Mouse (Mus musculus) limb, embryonic 11.5 days (tissue): ENCODE measurements at regions not wholly inside any gene's neighbourhood (a gene's known extent, or its start where the extent isn't known, plus 50 kb on each side); places are given as distances from the start of the nearest gene placed in this dataset.
"Not testable (repeated sequence)": the region's sequence is repeated elsewhere in the genome, so short reads cannot be mapped to it uniquely, and the experiment has no call there.

ENCODE experiments used
- ATAC-seq: fragments of 200-750 bp; cut with Nextera tagmentation; 2 replicates; pipeline ENCODE4 v1.8.0; 2017; ENCODE audit warnings: low read depth; ENCODE audit not compliant: insufficient number of reproducible peaks, low FRiP score, low TSS enrichment
- DNase-seq: peaks from one replicate; pipeline ENCODE4 v3.0.0-alpha.2; 2015; ENCODE audit warnings: low spot score
- H3K27ac ChIP-seq: fragments of 300-500 bp; sonication (generic); replicated peaks from 2 replicates; pipeline ENCODE4 v1.5.1; 2014; ENCODE audit warnings: low read depth, mild to moderate bottlenecking, low read length
- H3K27me3 ChIP-seq: fragments of 300-500 bp; sonication (generic); 2 replicates; pipeline ENCODE4 v1.6.1; 2014; ENCODE audit warnings: mild to moderate bottlenecking, low read length, mixed read lengths; ENCODE audit not compliant: control insufficient read depth, insufficient read depth
- H3K36me3 ChIP-seq: fragments of 300-500 bp; sonication (generic); 2 replicates; pipeline ENCODE4 v1.6.1; 2014; ENCODE audit warnings: mild to moderate bottlenecking, low read length, moderate library complexity, mixed read lengths; ENCODE audit not compliant: control insufficient read depth, insufficient read depth
- H3K4me1 ChIP-seq: fragments of 300-500 bp; sonication (generic); 2 replicates; pipeline ENCODE4 v1.6.1; 2014; ENCODE audit warnings: low read length, mixed read lengths; ENCODE audit not compliant: control insufficient read depth, insufficient read depth
- H3K4me2 ChIP-seq: fragments of 300-500 bp; sonication (generic); 2 replicates; pipeline ENCODE4 v1.6.1; 2014; ENCODE audit warnings: low read depth, mild to moderate bottlenecking, moderate library complexity; ENCODE audit not compliant: severe bottlenecking
- H3K4me3 ChIP-seq: fragments of 300-500 bp; sonication (generic); 2 replicates; pipeline ENCODE4 v1.5.1; 2014; ENCODE audit warnings: low read depth, low read length
- H3K9ac ChIP-seq: fragments of 300-500 bp; sonication (generic); 2 replicates; pipeline ENCODE4 v1.6.1; 2014; ENCODE audit warnings: mild to moderate bottlenecking, low read length
- H3K9me3 ChIP-seq: fragments of 300-500 bp; sonication (generic); 2 replicates; pipeline ENCODE4 v1.6.1; 2016; ENCODE audit warnings: low read length; ENCODE audit not compliant: control insufficient read depth
- WGBS: fragments of 180-500 bp; shearing (Covaris S2); extraction: QIAGEN DNeasy Blood & Tissue Kit; methylation state at CpG from one replicate; pipeline ENCODE4 v1.1.7; 2014; 5-methylcytosine and 5-hydroxymethylcytosine counted together

GRCm38 (mm10) chr12:95488371-95488770, 203.7 kb upstream of the Flrt2 start:
- 82% methylated on average over 3 of the region's 3 CpGs for WGBS

GRCm38 (mm10) chr12:95489374-95489773, 202.7 kb upstream of the Flrt2 start:
- Histone ChIP-seq H3K4me3 (no peak overlapping the region), H3K9me3 (no peaks in the 10 kb centered on the region), H3K4me1 (no peaks in the 10 kb centered on the region), H3K4me2 (no peak overlapping the region), H3K27me3 (no peaks in the 10 kb centered on the region), H3K36me3 (no peaks in the 10 kb centered on the region), H3K9ac (no peak overlapping the region), H3K27ac (no peak overlapping the region)
- ATAC-seq (no peak), DNase-seq (no peak)
- 92% methylated on average over 2 of the region's 2 CpGs for WGBS

More at GRCm38 (mm10) chr12:95488371-95488770, 203.7 kb upstream of the Flrt2 start:
- no peak overlapping the region for H3K9ac ChIP-seq
- H3K27me3 ChIP-seq = no peaks in the 10 kb centered on the region
- H3K4me3 ChIP-seq = no peak overlapping the region
- H3K4me2 ChIP-seq = no peak overlapping the region
- H3K36me3 ChIP-seq = no peaks in the 10 kb centered on the region
- no peak overlapping the region for H3K27ac ChIP-seq
- no peak for ATAC-seq
- DNase-seq = no peak
- no peaks in the 10 kb centered on the region for H3K9me3 ChIP-seq
- no peaks in the 10 kb centered on the region for H3K4me1 ChIP-seq

GRCm38 (mm10) chr12:95489848-95490247, 202.2 kb upstream of the Flrt2 start:
- no peaks in the 10 kb centered on the region for H3K36me3 ChIP-seq
- 87% methylated on average over 2 of the region's 2 CpGs for WGBS
- no peak overlapping the region for H3K4me3 ChIP-seq
- H3K9ac ChIP-seq = no peak overlapping the region
- no peak overlapping the region for H3K27ac ChIP-seq
- no peaks in the 10 kb centered on the region for H3K27me3 ChIP-seq
- H3K4me1 ChIP-seq = no peaks in the 10 kb centered on the region
- no peak for DNase-seq
- no peaks in the 10 kb centered on the region for H3K9me3 ChIP-seq
- ATAC-seq = no peak
- H3K4me2 ChIP-seq = no peak overlapping the region

- 66% methylated on average over 3 of the region's 3 CpGs for WGBS
- not testable (repeated sequence) for DNase-seq
These were observed 200.1 kb upstream of the Flrt2 start for GRCm38 (mm10) chr12:95491806-95492436.

GRCm38 (mm10) chr12:95501443-95501842, 190.6 kb upstream of the Flrt2 start:
- no peak for ATAC-seq
- no peaks in the 10 kb centered on the region for H3K36me3 ChIP-seq
- 79% methylated on average over 3 of the region's 3 CpGs for WGBS
- no peaks in the 10 kb centered on the region for H3K9me3 ChIP-seq
- H3K4me2 ChIP-seq = no peak overlapping the region
- H3K27ac ChIP-seq = no peak overlapping the region
- no peak for DNase-seq
- H3K4me3 ChIP-seq = no peak overlapping the region
- H3K27me3 ChIP-seq = no peaks in the 10 kb centered on the region
- H3K9ac ChIP-seq = no peak overlapping the region
- no peaks in the 10 kb centered on the region for H3K4me1 ChIP-seq

More at GRCm38 (mm10) chr12:95491806-95492436, 200.1 kb upstream of the Flrt2 start:
- H3K36me3 ChIP-seq, ATAC-seq, H3K4me1 ChIP-seq, H3K27me3 ChIP-seq, H3K27ac ChIP-seq, H3K9me3 ChIP-seq, H3K4me2 ChIP-seq, H3K9ac ChIP-seq, H3K4me3 ChIP-seq: not testable (repeated sequence)

- H3K9ac ChIP-seq = no peak overlapping the region
- H3K27ac ChIP-seq = no peak overlapping the region
- 72% methylated on average over 2 of the region's 2 CpGs for WGBS
- no peaks in the 10 kb centered on the region for H3K9me3 ChIP-seq
- DNase-seq (no peak), ATAC-seq (no peak)
- H3K4me3 ChIP-seq = no peak overlapping the region
- no peaks in the 10 kb centered on the region for H3K27me3 ChIP-seq
- H3K36me3 ChIP-seq = no peaks in the 10 kb centered on the region
- H3K4me2 ChIP-seq = no peak overlapping the region
- no peaks in the 10 kb centered on the region for H3K4me1 ChIP-seq
These were observed 172.0 kb upstream of the Flrt2 start for GRCm38 (mm10) chr12:95520008-95520407.

GRCm38 (mm10) chr12:95522052-95522451, 170.0 kb upstream of the Flrt2 start:
- Histone ChIP-seq H3K27me3 (no peaks in the 10 kb centered on the region), H3K27ac (no peak overlapping the region), H3K9me3 (no peaks in the 10 kb centered on the region), H3K36me3 (no peaks in the 10 kb centered on the region), H3K9ac (no peak overlapping the region), H3K4me3 (no peak overlapping the region), H3K4me2 (no peak overlapping the region), H3K4me1 (no peaks in the 10 kb centered on the region)
- 72% methylated on average over 3 of the region's 3 CpGs for WGBS
- ATAC-seq = no peak
- no peak for DNase-seq

- DNase-seq = no peak
These were observed 158.0 kb upstream of the Flrt2 start for GRCm38 (mm10) chr12:95533888-95534639.

More at GRCm38 (mm10) chr12:95533888-95534639, 158.0 kb upstream of the Flrt2 start:
- H3K27ac ChIP-seq = no peak overlapping the region
- no peak overlapping the region for H3K4me3 ChIP-seq
- WGBS = 83% methylated on average over 8 of the region's 8 CpGs
- H3K4me1 ChIP-seq = no peaks in the 10 kb centered on the region
- H3K9me3 ChIP-seq = no peaks in the 10 kb centered on the region
- no peaks in the 10 kb centered on the region for H3K36me3 ChIP-seq
- H3K9ac ChIP-seq = no peak overlapping the region
- ATAC-seq = no peak
- no peaks in the 10 kb centered on the region for H3K27me3 ChIP-seq
- H3K4me2 ChIP-seq = no peak overlapping the region
